Mouse (Mus musculus): ENCODE measurements around the gene Olfr466.

GRCm38 (mm10) chr13:65176472-65177091 is 26.5 kb downstream of the Olfr466 start:
- TF ChIP-seq CTCF (IDR thresholded peaks at IDR 0.05; ENCODE audit: control insufficient read depth, insufficient read depth, low read length) (no peak), POLR2A (IDR thresholded peaks at IDR 0.05; ENCODE audit: borderline replicate concordance, control insufficient read depth, low read depth, low read length) (no peak)
